ENCODE assay signal across 7 mouse cellular contexts in genomic region chr9:124281912-124282686, GRCm38 (mm10). TPM values are rescaled to one million over a fixed set of nuclear protein-coding genes. Genes with fewer than 3 reads are reported as not detected.
DNase-seq lines count a peak whose midpoint lies in the region; ATAC-seq lines count a peak whose summit lies in the region.

No protein-coding gene starts in this region.

- H3K4me1 ChIP-seq in embryonic facial prominence, embryonic 11.5 days (ENCODE audit: control insufficient read depth, insufficient read depth, low read length): no peaks in the 10 kb centered on the region
- no peaks in the 10 kb centered on the region for H3K4me1 ChIP-seq in limb, embryonic 11.5 days (ENCODE audit: control insufficient read depth, insufficient read depth, low read length)
- peaks cover 13% of the 10 kb centered on the region for H3K4me1 ChIP-seq in midbrain, embryonic 14.5 days (ENCODE audit: control insufficient read depth, insufficient read depth, low read length)

- peak overlapping the region; percentile 66 for H3K9ac ChIP-seq in embryonic facial prominence, embryonic 11.5 days (replicated peaks; ENCODE audit: low read length)
- peak overlapping the region; percentile 71 for H3K9ac ChIP-seq in limb, embryonic 11.5 days (ENCODE audit: low read length)
- peak overlapping the region; percentile 75 for H3K9ac ChIP-seq in midbrain, embryonic 14.5 days (replicated peaks; ENCODE audit: low read length)

- H3K4me3 ChIP-seq in embryonic facial prominence, embryonic 11.5 days (ENCODE audit: low read depth, low read length): peak overlapping the region; percentile 72
- H3K4me3 ChIP-seq in limb, embryonic 11.5 days (ENCODE audit: low read depth, low read length): peak overlapping the region; percentile 66
- H3K4me3 ChIP-seq in midbrain, embryonic 14.5 days (replicated peaks; ENCODE audit: low read depth, low read length): peak overlapping the region; percentile 80

- no peaks in the 10 kb centered on the region for H3K27me3 ChIP-seq in embryonic facial prominence, embryonic 11.5 days (ENCODE audit: control insufficient read depth, insufficient read depth, low read length)
- H3K27me3 ChIP-seq in limb, embryonic 11.5 days (ENCODE audit: control insufficient read depth, insufficient read depth, low read length): no peaks in the 10 kb centered on the region
- no peaks in the 10 kb centered on the region for H3K27me3 ChIP-seq in midbrain, embryonic 14.5 days (ENCODE audit: control insufficient read depth, insufficient read depth, low read length)

- no peak overlapping the region for H3K27ac ChIP-seq in embryonic facial prominence, embryonic 11.5 days (replicated peaks; ENCODE audit: low read depth, low read length)
- H3K27ac ChIP-seq in limb, embryonic 11.5 days (replicated peaks; ENCODE audit: low read depth, low read length): no peak overlapping the region
- H3K27ac ChIP-seq in midbrain, embryonic 14.5 days (replicated peaks; ENCODE audit: low read depth, low read length): peak overlapping the region; percentile 78

- peaks cover 6% of the 10 kb centered on the region for H3K9me3 ChIP-seq in embryonic facial prominence, embryonic 11.5 days (replicated peaks; ENCODE audit: control insufficient read depth, low read length)
- H3K9me3 ChIP-seq in limb, embryonic 11.5 days (ENCODE audit: control insufficient read depth, low read length): no peaks in the 10 kb centered on the region
- H3K9me3 ChIP-seq in midbrain, embryonic 14.5 days (ENCODE audit: control insufficient read depth, low read length): peaks cover 12% of the 10 kb centered on the region

- peak; percentile 99 for ATAC-seq in embryonic facial prominence, embryonic 11.5 days (replicated peaks; ENCODE audit: insufficient number of reproducible peaks, low FRiP score, low TSS enrichment, low read depth)
- ATAC-seq in limb, embryonic 11.5 days (ENCODE audit: insufficient number of reproducible peaks, low FRiP score, low TSS enrichment, low read depth): peak; percentile 98
- ATAC-seq in midbrain, embryonic 14.5 days (ENCODE audit: low FRiP score, low TSS enrichment): peak; percentile 95

- H3K4me2 ChIP-seq in embryonic facial prominence, embryonic 11.5 days (ENCODE audit: low read depth, low read length): peak overlapping the region; percentile 50
- H3K4me2 ChIP-seq in limb, embryonic 11.5 days (ENCODE audit: low read depth, severe bottlenecking): peak overlapping the region; percentile 39
- peak overlapping the region; percentile 73 for H3K4me2 ChIP-seq in midbrain, embryonic 14.5 days (ENCODE audit: low read length)

- peaks cover 5% of the 10 kb centered on the region for H3K36me3 ChIP-seq in embryonic facial prominence, embryonic 11.5 days (replicated peaks; ENCODE audit: control insufficient read depth, insufficient read depth, low read depth, low read length)
- no peaks in the 10 kb centered on the region for H3K36me3 ChIP-seq in limb, embryonic 11.5 days (ENCODE audit: control insufficient read depth, insufficient read depth, low read length)
- peaks cover 11% of the 10 kb centered on the region for H3K36me3 ChIP-seq in midbrain, embryonic 14.5 days (ENCODE audit: control insufficient read depth, insufficient read depth, low read length)

- peak; percentile 90 for DNase-seq in adrenal gland, postnatal 14 days
- peak; percentile 91 for DNase-seq in embryonic facial prominence, embryonic 11.5 days (ENCODE audit: low spot score)
- DNase-seq in heart, adult 11 months: peak; percentile 99
- peak; percentile 88 for DNase-seq in kidney, adult 18-20 months
- DNase-seq in limb, embryonic 11.5 days (ENCODE audit: low spot score): peak; percentile 83
- peak; percentile 91 for DNase-seq in midbrain, embryonic 14.5 days
- DNase-seq in spleen, adult 18-20 months: peak; percentile 67 to 71

- WGBS in embryonic facial prominence, embryonic 11.5 days: under 1% methylated on average over 22 of the region's 22 CpGs
- under 1% methylated on average over 22 of the region's 22 CpGs for WGBS in limb, embryonic 11.5 days
- under 1% methylated on average over 22 of the region's 22 CpGs for WGBS in midbrain, embryonic 14.5 days

RNA-seq across cellular contexts. Expression of gene 2010315B03Rik, which starts 30.4 kb away (rescaled TPM):
- total RNA-seq in adrenal gland, postnatal 14 days (2021): 19.6 and 24.0 TPM in 2 replicates
- polyA plus RNA-seq in embryonic facial prominence, embryonic 11.5 days (2014; fragmentation: Nextera tagmentation; extraction: Ambion mirVana): 3.5 and 4.8 TPM in 2 replicates
- polyA plus RNA-seq in limb, embryonic 11.5 days (2014; fragmentation: Nextera tagmentation; extraction: Ambion mirVana): 3.5 and 5.8 TPM in 2 replicates
- 9.5 and 10.8 TPM in 2 replicates for polyA plus RNA-seq in midbrain, embryonic 14.5 days (2014; fragmentation: Nextera tagmentation; extraction: Ambion mirVana)
